Mouse (Mus musculus): ENCODE measurements around the gene Tor1aip2. TPM values are rescaled to one million over a fixed set of nuclear protein-coding genes. Genes with fewer than 3 reads are reported as not detected.

Gene Tor1aip2
- total RNA-seq, 1 experiment, result 94.3 TPM

GRCm38 (mm10) chr1:156046688-156047087 lies 11.5 kb downstream of the Tor1aip2 start:
- H3K9me3 ChIP-seq (ENCODE audit: control insufficient read depth, insufficient read depth, low read depth, low read length), result no peaks in the 10 kb centered on the region
- H3K4me1 ChIP-seq (ENCODE audit: control insufficient read depth in 2 of 2, insufficient read depth in 2 of 2, low read length in 2 of 2, poor library complexity in 1 of 2), result no peaks in the 10 kb centered on the region; a peak in 1 of 4 replicates
- DNase-seq (ENCODE audit: low read depth, low spot score), result no peak
- H3K36me3 ChIP-seq (ENCODE audit: control insufficient read depth, insufficient read depth, low read length, poor library complexity, severe bottlenecking), result peaks cover 31% of the 10 kb centered on the region
- in situ Hi-C loops (cut with MboI; ENCODE audit: low sequenced_read_pairs in 2 of 2, unreplicated experiment in 2 of 2), result no loop called here
- TF ChIP-seq CHD2 (IDR thresholded peaks at IDR 0.05; ENCODE audit: low read depth, low read length), result no peak
- no peak for TF ChIP-seq MAFK (IDR thresholded peaks at IDR 0.05; ENCODE audit: insufficient read depth, low read depth, low read length)
- TF ChIP-seq ZC3H11A (IDR thresholded peaks at IDR 0.05; ENCODE audit: borderline replicate concordance, low read depth, low read length), result no peak
- no peak for TF ChIP-seq ZNF384 (IDR thresholded peaks at IDR 0.05; ENCODE audit: low read depth, low read length)
- TF ChIP-seq HCFC1 (IDR thresholded peaks at IDR 0.05; ENCODE audit: borderline replicate concordance, insufficient read depth, low read length), result no peak
- H3K4me3 ChIP-seq (ENCODE audit: insufficient read depth in 1 of 2, low read depth in 1 of 2, low read length in 2 of 2, poor library complexity in 1 of 2, severe bottlenecking in 1 of 2), result no peak overlapping the region
- no peak overlapping the region for H3K27ac ChIP-seq (ENCODE audit: insufficient read depth, low read depth, low read length, poor library complexity, severe bottlenecking)
- H3K9ac ChIP-seq (ENCODE audit: insufficient read depth, low read depth, low read length, poor library complexity, severe bottlenecking), result no peak overlapping the region

- H3K4me1 ChIP-seq (ENCODE audit: control insufficient read depth in 2 of 2, insufficient read depth in 2 of 2, low read length in 2 of 2, poor library complexity in 1 of 2), result 0 out of 4 replicates have a peak, but pooled peaks cover 0 to 1% of the 10 kb centered on the region in 2 experiments
- in situ Hi-C loops (cut with MboI; ENCODE audit: low sequenced_read_pairs in 2 of 2, unreplicated experiment in 2 of 2), result no loop called here
- H3K9ac ChIP-seq (ENCODE audit: insufficient read depth, low read depth, low read length, poor library complexity, severe bottlenecking), result no peak overlapping the region
- TF ChIP-seq ZC3H11A (IDR thresholded peaks at IDR 0.05; ENCODE audit: borderline replicate concordance, low read depth, low read length) (no peak), MAFK (IDR thresholded peaks at IDR 0.05; ENCODE audit: insufficient read depth, low read depth, low read length) (no peak), CHD2 (IDR thresholded peaks at IDR 0.05; ENCODE audit: low read depth, low read length) (no peak), ZNF384 (IDR thresholded peaks at IDR 0.05; ENCODE audit: low read depth, low read length) (no peak)
- H3K4me3 ChIP-seq (ENCODE audit: insufficient read depth in 1 of 2, low read depth in 1 of 2, low read length in 2 of 2, poor library complexity in 1 of 2, severe bottlenecking in 1 of 2), result no peak overlapping the region
- peaks cover 22% of the 10 kb centered on the region for H3K36me3 ChIP-seq (ENCODE audit: control insufficient read depth, insufficient read depth, low read length, poor library complexity, severe bottlenecking)
- no peaks in the 10 kb centered on the region for H3K9me3 ChIP-seq (ENCODE audit: control insufficient read depth, insufficient read depth, low read depth, low read length)
- no peak overlapping the region for H3K27ac ChIP-seq (ENCODE audit: insufficient read depth, low read depth, low read length, poor library complexity, severe bottlenecking)
- DNase-seq (ENCODE audit: low read depth, low spot score), result no peak
These were observed 23.0 kb downstream of the Tor1aip2 start for GRCm38 (mm10) chr1:156058207-156058606.

GRCm38 (mm10) chr1:156062193-156062592 lies 27.0 kb downstream of the Tor1aip2 start:
- no peak overlapping the region for H3K4me3 ChIP-seq (ENCODE audit: insufficient read depth in 1 of 2, low read depth in 1 of 2, low read length in 2 of 2, poor library complexity in 1 of 2, severe bottlenecking in 1 of 2)
- H3K27ac ChIP-seq (ENCODE audit: insufficient read depth, low read depth, low read length, poor library complexity, severe bottlenecking), result no peak overlapping the region
- H3K4me1 ChIP-seq (ENCODE audit: control insufficient read depth in 2 of 2, insufficient read depth in 2 of 2, low read length in 2 of 2, poor library complexity in 1 of 2), result peaks cover 0 to 1% of the 10 kb centered on the region in 2 experiments; a peak in 2 of 4 replicates
- no peak overlapping the region for H3K9ac ChIP-seq (ENCODE audit: insufficient read depth, low read depth, low read length, poor library complexity, severe bottlenecking)
- no peaks in the 10 kb centered on the region for H3K9me3 ChIP-seq (ENCODE audit: control insufficient read depth, insufficient read depth, low read depth, low read length)
- TF ChIP-seq MAFK (IDR thresholded peaks at IDR 0.05; ENCODE audit: insufficient read depth, low read depth, low read length) (no peak), HCFC1 (IDR thresholded peaks at IDR 0.05; ENCODE audit: borderline replicate concordance, insufficient read depth, low read length) (no peak), ZC3H11A (IDR thresholded peaks at IDR 0.05; ENCODE audit: borderline replicate concordance, low read depth, low read length) (no peak), CHD2 (IDR thresholded peaks at IDR 0.05; ENCODE audit: low read depth, low read length) (no peak), ZNF384 (IDR thresholded peaks at IDR 0.05; ENCODE audit: low read depth, low read length) (no peak)
- no peak for DNase-seq (ENCODE audit: low read depth, low spot score)
- H3K36me3 ChIP-seq (ENCODE audit: control insufficient read depth, insufficient read depth, low read length, poor library complexity, severe bottlenecking), result peaks cover 36% of the 10 kb centered on the region
- in situ Hi-C loops (cut with MboI; ENCODE audit: low sequenced_read_pairs in 2 of 2, unreplicated experiment in 2 of 2), result no loop called here

- Histone ChIP-seq H3K4me3 (ENCODE audit: insufficient read depth in 1 of 2, low read depth in 1 of 2, low read length in 2 of 2, poor library complexity in 1 of 2, severe bottlenecking in 1 of 2) (no peak overlapping the region), H3K4me1 (ENCODE audit: control insufficient read depth in 2 of 2, insufficient read depth in 2 of 2, low read length in 2 of 2, poor library complexity in 1 of 2) (no peaks in the 10 kb centered on the region; a peak in 2 of 4 replicates), H3K9ac (ENCODE audit: insufficient read depth, low read depth, low read length, poor library complexity, severe bottlenecking) (no peak overlapping the region), H3K36me3 (ENCODE audit: control insufficient read depth, insufficient read depth, low read length, poor library complexity, severe bottlenecking) (peaks cover 33% of the 10 kb centered on the region), H3K9me3 (ENCODE audit: control insufficient read depth, insufficient read depth, low read depth, low read length) (no peaks in the 10 kb centered on the region), H3K27ac (ENCODE audit: insufficient read depth, low read depth, low read length, poor library complexity, severe bottlenecking) (no peak overlapping the region)
- in situ Hi-C loops (cut with MboI; ENCODE audit: low sequenced_read_pairs in 2 of 2, unreplicated experiment in 2 of 2), result no loop called here
- DNase-seq (ENCODE audit: low read depth, low spot score), result no peak
- TF ChIP-seq ZNF384 (IDR thresholded peaks at IDR 0.05; ENCODE audit: low read depth, low read length), result no peak
- no peak for TF ChIP-seq MAFK (IDR thresholded peaks at IDR 0.05; ENCODE audit: insufficient read depth, low read depth, low read length)
- TF ChIP-seq HCFC1 (IDR thresholded peaks at IDR 0.05; ENCODE audit: borderline replicate concordance, insufficient read depth, low read length), result no peak
- no peak for TF ChIP-seq CHD2 (IDR thresholded peaks at IDR 0.05; ENCODE audit: low read depth, low read length)
- TF ChIP-seq ZC3H11A (IDR thresholded peaks at IDR 0.05; ENCODE audit: borderline replicate concordance, low read depth, low read length), result no peak
These were observed 30.9 kb downstream of the Tor1aip2 start for GRCm38 (mm10) chr1:156066133-156066532.

GRCm38 (mm10) chr1:156070106-156070505 lies 34.9 kb downstream of the Tor1aip2 start:
- H3K4me3 ChIP-seq (ENCODE audit: insufficient read depth in 1 of 2, low read depth in 1 of 2, low read length in 2 of 2, poor library complexity in 1 of 2, severe bottlenecking in 1 of 2), result no peak overlapping the region
- peaks cover 11% of the 10 kb centered on the region for H3K36me3 ChIP-seq (ENCODE audit: control insufficient read depth, insufficient read depth, low read length, poor library complexity, severe bottlenecking)
- no peak overlapping the region for H3K27ac ChIP-seq (ENCODE audit: insufficient read depth, low read depth, low read length, poor library complexity, severe bottlenecking)
- peaks cover 4 to 11% of the 10 kb centered on the region in 2 experiments for H3K4me1 ChIP-seq (ENCODE audit: control insufficient read depth in 2 of 2, insufficient read depth in 2 of 2, low read length in 2 of 2, poor library complexity in 1 of 2)
- H3K9me3 ChIP-seq (ENCODE audit: control insufficient read depth, insufficient read depth, low read depth, low read length), result no peaks in the 10 kb centered on the region
- TF ChIP-seq HCFC1 (IDR thresholded peaks at IDR 0.05; ENCODE audit: borderline replicate concordance, insufficient read depth, low read length) (no peak), CHD2 (IDR thresholded peaks at IDR 0.05; ENCODE audit: low read depth, low read length) (no peak), ZNF384 (IDR thresholded peaks at IDR 0.05; ENCODE audit: low read depth, low read length) (no peak), ZC3H11A (IDR thresholded peaks at IDR 0.05; ENCODE audit: borderline replicate concordance, low read depth, low read length) (no peak), MAFK (IDR thresholded peaks at IDR 0.05; ENCODE audit: insufficient read depth, low read depth, low read length) (no peak)
- no peak overlapping the region for H3K9ac ChIP-seq (ENCODE audit: insufficient read depth, low read depth, low read length, poor library complexity, severe bottlenecking)
- in situ Hi-C loops (cut with MboI; ENCODE audit: low sequenced_read_pairs in 2 of 2, unreplicated experiment in 2 of 2), result no loop called here
- DNase-seq (ENCODE audit: low read depth, low spot score), result no peak

Measured in ES-E14 (cell line).